Mouse (Mus musculus) lung, embryonic 14.5 days (tissue): ENCODE measurements around the gene Setd3. TPM values are rescaled to one million over a fixed set of nuclear protein-coding genes. Genes with fewer than 3 reads are reported as not detected.
A peak's percentile ranks its signal among the peaks of the same experiment; 100 is the strongest.

ENCODE experiments used
- ATAC-seq: fragments of 200-750 bp; cut with Nextera tagmentation; 2 replicates; pipeline ENCODE4 v1.8.0; 2017; ENCODE audit warnings: mild to moderate bottlenecking, moderate TSS enrichment, moderate library complexity; ENCODE audit not compliant: insufficient read depth
- DNase-seq: peaks from one replicate; pipeline ENCODE4 v3.0.0-alpha.2; 2015
- H3K27ac ChIP-seq: fragments of 300-500 bp; sonication (generic); 2 replicates; pipeline ENCODE4 v1.5.1; 2014; ENCODE audit warnings: low read depth, mild to moderate bottlenecking, moderate library complexity
- H3K27me3 ChIP-seq: fragments of 300-500 bp; sonication (generic); 2 replicates; pipeline ENCODE4 v1.6.1; 2014; ENCODE audit warnings: low read length, control low read depth; ENCODE audit not compliant: insufficient read depth
- H3K36me3 ChIP-seq: fragments of 300-500 bp; sonication (generic); 2 replicates; pipeline ENCODE4 v1.6.1; 2014; ENCODE audit warnings: control low read depth; ENCODE audit not compliant: insufficient read depth
- H3K4me1 ChIP-seq: fragments of 300-500 bp; sonication (generic); 2 replicates; pipeline ENCODE4 v1.6.1; 2014; ENCODE audit warnings: antibody characterized with exemption, control low read depth; ENCODE audit not compliant: insufficient read depth
- H3K4me2 ChIP-seq: fragments of 300-500 bp; sonication (generic); 2 replicates; pipeline ENCODE4 v1.6.1; 2014; ENCODE audit warnings: mild to moderate bottlenecking
- H3K4me3 ChIP-seq: fragments of 300-500 bp; sonication (generic); 2 replicates; pipeline ENCODE4 v1.5.1; 2014; ENCODE audit warnings: low read depth, low read length
- H3K9ac ChIP-seq: fragments of 300-500 bp; sonication (generic); 2 replicates; pipeline ENCODE4 v1.6.1; 2014
- H3K9me3 ChIP-seq: fragments of 300-500 bp; sonication (generic); 2 replicates; pipeline ENCODE4 v1.6.1; 2016; ENCODE audit warnings: low read depth, low read length, control low read depth
- CTCF ChIP-seq: IDR thresholded peaks from 2 replicates; pipeline ENCODE4 v1.5.1; 2016; ENCODE audit warnings: antibody characterized with exemption, low read depth
- WGBS: fragments of 180-500 bp; shearing (Covaris S2); extraction: QIAGEN DNeasy Blood & Tissue Kit; methylation state at CpG from one replicate; pipeline ENCODE4 v1.1.7; 2014; 5-methylcytosine and 5-hydroxymethylcytosine counted together
- polyA plus RNA-seq: library from polyadenylated mRNA; unstranded; fragments of >200 nt; fragmentation: Nextera tagmentation; extraction: Ambion mirVana; gene quantifications from 2 replicates; pipeline ENCODE4 v1.2.1, GENCODE M21; 2014

Setd3 gene
- polyA plus RNA-seq, 1 experiment from 2014 or later = 68.8 TPM

GRCm38 (mm10) chr12:108170467-108170866, 8.6 kb downstream of the Setd3 start:
- Histone ChIP-seq H3K36me3 (no peaks in the 10 kb centered on the region), H3K27me3 (no peaks in the 10 kb centered on the region), H3K27ac (peak overlapping the region; percentile 14; the same call in 1 of the 2 replicates), H3K9me3 (no peaks in the 10 kb centered on the region), H3K4me3 (no peak overlapping the region), H3K4me2 (no peak overlapping the region), H3K9ac (no peak overlapping the region), H3K4me1 (peaks cover 13% of the 10 kb centered on the region)
- WGBS = 89% methylated on average over 3 of the region's 3 CpGs
- no peak for DNase-seq
- no peak for TF ChIP-seq CTCF
- ATAC-seq = no peak

- H3K4me3 ChIP-seq = no peak overlapping the region
- H3K4me1 ChIP-seq = peaks cover 13% of the 10 kb centered on the region
- no peaks in the 10 kb centered on the region for H3K27me3 ChIP-seq
- H3K9ac ChIP-seq = no peak overlapping the region
- peak; percentile 28 for DNase-seq
- peaks cover 8% of the 10 kb centered on the region; the same call in 1 of the 2 replicates for H3K36me3 ChIP-seq
- no peak overlapping the region for H3K27ac ChIP-seq
- 54% methylated on average over 3 of the region's 3 CpGs for WGBS
- H3K4me2 ChIP-seq = no peak overlapping the region
- no peaks in the 10 kb centered on the region for H3K9me3 ChIP-seq
- no peak for TF ChIP-seq CTCF
- no peak for ATAC-seq
Observed at GRCm38 (mm10) chr12:108168909-108169308, 10.2 kb downstream of the Setd3 start.

- H3K36me3 ChIP-seq = peaks cover 54% of the 10 kb centered on the region
- no peak for ATAC-seq
Observed at GRCm38 (mm10) chr12:108163706-108164105, 15.4 kb downstream of the Setd3 start.

GRCm38 (mm10) chr12:108162036-108162435, 17.1 kb downstream of the Setd3 start:
- no peak overlapping the region for H3K27ac ChIP-seq
- H3K27me3 ChIP-seq = no peaks in the 10 kb centered on the region
- H3K4me2 ChIP-seq = no peak overlapping the region
- TF ChIP-seq CTCF = peak; percentile 60
- peak; percentile 34 for DNase-seq
- no peak overlapping the region for H3K4me3 ChIP-seq
- no peaks in the 10 kb centered on the region for H3K9me3 ChIP-seq
- ATAC-seq = no peak
- H3K9ac ChIP-seq = no peak overlapping the region
- no peaks in the 10 kb centered on the region for H3K4me1 ChIP-seq
- WGBS = 94% methylated on average over 1 of the region's 1 CpGs
- peaks cover 64% of the 10 kb centered on the region for H3K36me3 ChIP-seq

More at GRCm38 (mm10) chr12:108163706-108164105, 15.4 kb downstream of the Setd3 start:
- no peaks in the 10 kb centered on the region for H3K27me3 ChIP-seq
- 81% methylated on average over 3 of the region's 3 CpGs for WGBS
- H3K4me3 ChIP-seq = no peak overlapping the region
- H3K4me1 ChIP-seq = no peaks in the 10 kb centered on the region
- no peaks in the 10 kb centered on the region for H3K9me3 ChIP-seq
- no peak overlapping the region for H3K4me2 ChIP-seq
- DNase-seq = no peak
- no peak overlapping the region for H3K9ac ChIP-seq
- TF ChIP-seq CTCF = no peak
- H3K27ac ChIP-seq = no peak overlapping the region

- Histone ChIP-seq H3K4me1 (no peaks in the 10 kb centered on the region), H3K9me3 (no peaks in the 10 kb centered on the region), H3K4me3 (no peak overlapping the region), H3K27me3 (no peaks in the 10 kb centered on the region), H3K9ac (no peak overlapping the region), H3K4me2 (no peak overlapping the region), H3K36me3 (peaks cover 80% of the 10 kb centered on the region), H3K27ac (no peak overlapping the region)
- peak; percentile 6; the same call in 1 of the 2 replicates for TF ChIP-seq CTCF
- ATAC-seq (no peak), DNase-seq (no peak)
Observed at GRCm38 (mm10) chr12:108159863-108160262, 19.3 kb downstream of the Setd3 start.

GRCm38 (mm10) chr12:108152743-108153142, 26.4 kb downstream of the Setd3 start:
- H3K36me3 ChIP-seq = peaks cover 67% of the 10 kb centered on the region
- 94% methylated on average over 2 of the region's 2 CpGs for WGBS
- no peak overlapping the region for H3K4me2 ChIP-seq
- H3K4me3 ChIP-seq = no peak overlapping the region
- DNase-seq (no peak), ATAC-seq (no peak)
- H3K4me1 ChIP-seq = no peaks in the 10 kb centered on the region
- H3K27me3 ChIP-seq = no peaks in the 10 kb centered on the region
- no peak overlapping the region for H3K27ac ChIP-seq
- no peaks in the 10 kb centered on the region for H3K9me3 ChIP-seq
- peak; percentile 22; the same call in 1 of the 2 replicates for TF ChIP-seq CTCF
- no peak overlapping the region for H3K9ac ChIP-seq

- ATAC-seq (no peak), DNase-seq (peak; percentile 35)
- 69% methylated on average over 3 of the region's 3 CpGs for WGBS
- Histone ChIP-seq H3K27me3 (no peaks in the 10 kb centered on the region), H3K27ac (no peak overlapping the region), H3K4me2 (no peak overlapping the region), H3K4me3 (no peak overlapping the region), H3K9me3 (no peaks in the 10 kb centered on the region), H3K9ac (no peak overlapping the region), H3K4me1 (no peaks in the 10 kb centered on the region), H3K36me3 (peaks cover 59% of the 10 kb centered on the region)
- TF ChIP-seq CTCF = no peak
Observed at GRCm38 (mm10) chr12:108149764-108150163, 29.4 kb downstream of the Setd3 start.

- ATAC-seq (no peak), DNase-seq (no peak)
- TF ChIP-seq CTCF = no peak
- H3K9ac ChIP-seq = no peak overlapping the region
- H3K36me3 ChIP-seq = peaks cover 51% of the 10 kb centered on the region
- no peak overlapping the region for H3K4me3 ChIP-seq
- no peak overlapping the region for H3K4me2 ChIP-seq
- H3K27ac ChIP-seq = no peak overlapping the region
- H3K9me3 ChIP-seq = no peaks in the 10 kb centered on the region
- no peaks in the 10 kb centered on the region for H3K27me3 ChIP-seq
- H3K4me1 ChIP-seq = no peaks in the 10 kb centered on the region
- WGBS = 90% methylated on average over 3 of the region's 3 CpGs
Observed at GRCm38 (mm10) chr12:108145198-108145597, 33.9 kb downstream of the Setd3 start.
